ENCODE assay signal across 29 mouse cellular contexts in the genomic region with DNA sequence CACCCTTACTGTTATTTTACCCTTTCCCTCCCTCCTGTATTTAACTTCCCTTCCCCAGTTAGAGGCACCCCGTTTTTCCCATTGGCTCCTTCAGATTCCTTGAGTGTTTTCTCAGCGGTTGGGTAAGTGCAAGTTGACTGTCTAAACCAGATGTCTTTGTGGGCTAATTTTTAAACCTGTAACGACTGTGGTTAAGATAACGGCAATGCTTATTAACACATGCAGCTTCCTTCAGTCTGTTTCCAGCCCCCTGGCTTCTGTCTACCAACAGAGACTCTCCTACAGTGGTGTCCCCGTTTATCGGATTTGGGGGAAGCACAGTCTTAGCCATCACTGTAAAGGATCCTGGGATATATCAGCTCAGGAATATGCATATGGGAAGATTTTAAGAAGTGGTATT. TPM values are rescaled to one million over a fixed set of nuclear protein-coding genes. Genes with fewer than 3 reads are reported as not detected.
"Had no signal": no experiment of that assay in that cellular context is flagged by ENCODE, and none has a peak within 500 bp of the region (broad histone marks: within the 10 kb centered on the region; RNA-seq: fewer than 3 reads in every experiment).

No protein-coding gene starts in this region.

- H3K27me3 ChIP-seq: embryonic facial prominence, embryonic 12.5 days; embryonic facial prominence, embryonic 13.5 days; embryonic facial prominence, embryonic 15.5 days; forebrain, embryonic 12.5 days; forebrain, embryonic 13.5 days; forebrain, embryonic 15.5 days had no signal

- H3K9me3 ChIP-seq: embryonic facial prominence, embryonic 10.5 days; embryonic facial prominence, embryonic 12.5 days; embryonic facial prominence, embryonic 13.5 days; embryonic facial prominence, embryonic 15.5 days; forebrain, embryonic 12.5 days; forebrain, embryonic 13.5 days; forebrain, embryonic 15.5 days had no signal

- H3K4me3 ChIP-seq: embryonic facial prominence, embryonic 10.5 days; embryonic facial prominence, embryonic 12.5 days; embryonic facial prominence, embryonic 13.5 days; embryonic facial prominence, embryonic 15.5 days; erythroblast, embryonic 14.5 days; forebrain, embryonic 10.5 days; forebrain, embryonic 12.5 days; forebrain, embryonic 13.5 days; forebrain, embryonic 15.5 days; gastrocnemius, adult 2 months; heart, adult 2 months had no signal

- H3K9ac ChIP-seq: embryonic facial prominence, embryonic 12.5 days; embryonic facial prominence, embryonic 13.5 days; embryonic facial prominence, embryonic 15.5 days; forebrain, embryonic 12.5 days; forebrain, embryonic 13.5 days; forebrain, embryonic 15.5 days; forebrain, postnatal 0 days had no signal

- H3K4me2 ChIP-seq: embryonic facial prominence, embryonic 12.5 days; embryonic facial prominence, embryonic 13.5 days; embryonic facial prominence, embryonic 15.5 days; forebrain, embryonic 12.5 days; forebrain, embryonic 13.5 days; forebrain, embryonic 15.5 days had no signal

- H3K4me1 ChIP-seq: embryonic facial prominence, embryonic 12.5 days had no signal

- DNase-seq: cerebellum, adult 2 months; cerebellum, adult 8-10 months; cerebellum, adult 9-10 months; cerebellum, adult 9-11 months; cerebellum, postnatal 10 days; cerebellum, postnatal 14 days; cerebellum, postnatal 25 days; cerebellum, postnatal 36 days; embryo, embryonic 11 days; forebrain, postnatal 0 days; gastrocnemius, adult 2 months; gastrocnemius, postnatal 10 days; gastrocnemius, postnatal 14 days; gastrocnemius, postnatal 25 days; gastrocnemius, postnatal 36 days; heart, adult 18-20 months; heart, adult 2 months had no signal

- H3K27ac ChIP-seq: embryonic facial prominence, embryonic 10.5 days; embryonic facial prominence, embryonic 12.5 days; embryonic facial prominence, embryonic 13.5 days; embryonic facial prominence, embryonic 15.5 days; forebrain, embryonic 10.5 days; forebrain, embryonic 12.5 days; forebrain, embryonic 13.5 days; forebrain, embryonic 15.5 days; gastrocnemius, adult 2 months; heart, adult 2 months had no signal

- H3K36me3 ChIP-seq: embryonic facial prominence, embryonic 12.5 days; embryonic facial prominence, embryonic 13.5 days; embryonic facial prominence, embryonic 15.5 days; forebrain, embryonic 15.5 days had no signal

- ATAC-seq: forebrain, embryonic 13.5 days; forebrain, embryonic 14.5 days; forebrain, embryonic 15.5 days; forebrain, embryonic 16.5 days; forebrain, postnatal 0 days had no signal

RNA-seq across cellular contexts. Expression of gene Ptpn13, which starts 35.9 kb away (rescaled TPM):
- total RNA-seq: granulocyte monocyte progenitor cell, adult 5-6 weeks had no signal
